Mouse (Mus musculus) heart, adult 2 months (tissue): ENCODE data around the gene Acp7. TPM values are rescaled to one million over a fixed set of nuclear protein-coding genes. Genes with fewer than 3 reads are reported as not detected.

Experiments
- DNase-seq, 2 experiments: peaks; one replicate each; pipeline ENCODE4 v3.0.0; 2021
- H3K27ac ChIP-seq: fragments of 200-600 bp; 2 replicates; pipeline ENCODE4 v1.8.1; 2022
- H3K27me3 ChIP-seq: fragments of 200-500 bp; 2 replicates; pipeline ENCODE4 v1.6.1; 2012; ENCODE audit warnings: mild to moderate bottlenecking, low read length, inconsistent platforms, mixed read lengths; ENCODE audit not compliant: control insufficient read depth, insufficient read depth
- H3K36me3 ChIP-seq: fragments of 200-500 bp; 2 replicates; pipeline ENCODE4 v1.6.1; 2012; ENCODE audit warnings: low read length, inconsistent platforms; ENCODE audit not compliant: control insufficient read depth, insufficient read depth
- H3K4me1 ChIP-seq: fragments of 200-500 bp; 2 replicates; pipeline ENCODE4 v1.6.1; 2011; ENCODE audit warnings: low read length; ENCODE audit not compliant: control insufficient read depth, insufficient read depth
- H3K4me3 ChIP-seq: fragments of 200-600 bp; 2 replicates; pipeline ENCODE4 v1.8.1; 2022
- H3K79me2 ChIP-seq: fragments of 200-500 bp; replicated peaks from 2 replicates; pipeline ENCODE4 v1.6.1; 2012; ENCODE audit warnings: mild to moderate bottlenecking, inconsistent platforms, low read length, moderate library complexity, mixed read lengths; ENCODE audit not compliant: control insufficient read depth, insufficient read depth
- H3K9ac ChIP-seq: fragments of 200-500 bp; 2 replicates; pipeline ENCODE4 v1.6.1; 2012; ENCODE audit warnings: low read depth, mild to moderate bottlenecking, control low read depth, inconsistent platforms, low read length, mixed read lengths
- CTCF ChIP-seq: fragments of 200-600 bp; IDR thresholded peaks from 2 replicates; pipeline ENCODE4 v1.8.1; 2022; ENCODE audit warnings: antibody characterized with exemption, mild to moderate bottlenecking, moderate library complexity
- EP300 ChIP-seq: fragments of 200-500 bp; IDR thresholded peaks from 2 replicates; pipeline ENCODE4 v1.6.1; 2011; ENCODE audit warnings: low read depth, low read length, control low read depth; ENCODE audit not compliant: insufficient read depth
- POLR2A ChIP-seq: fragments of 200-500 bp; IDR thresholded peaks from 2 replicates; pipeline ENCODE4 v1.6.1; 2011; ENCODE audit warnings: mild to moderate bottlenecking, low read depth, low read length, control low read depth; ENCODE audit not compliant: insufficient read depth
- WGBS: fragments of 180-500 bp; shearing (Covaris S2); methylation state at CpG from one replicate; pipeline ENCODE4 v1.1.7; 2018; 5-methylcytosine and 5-hydroxymethylcytosine counted together
- intact Hi-C: fragments of 180-260 bp; cut with DNase I; formaldehyde crosslinking; loops from one replicate; pipeline ENCODE4 v1.15.1; 2025
- polyA plus RNA-seq: library from polyadenylated mRNA; depleted of rRNA; stranded (reverse); fragments of >200 nt; gene quantifications from 2 replicates; pipeline ENCODE4 v1.2.3, GENCODE M21; 2012
- total RNA-seq, 2 experiments: library from RNA; stranded (reverse); gene quantifications; 2 replicates each; pipeline ENCODE4 v1.2.3; 2021

The Acp7 gene
- total and polyA plus RNA-seq, 3 experiments = 0.49 TPM; not detected in 2

DNA sequence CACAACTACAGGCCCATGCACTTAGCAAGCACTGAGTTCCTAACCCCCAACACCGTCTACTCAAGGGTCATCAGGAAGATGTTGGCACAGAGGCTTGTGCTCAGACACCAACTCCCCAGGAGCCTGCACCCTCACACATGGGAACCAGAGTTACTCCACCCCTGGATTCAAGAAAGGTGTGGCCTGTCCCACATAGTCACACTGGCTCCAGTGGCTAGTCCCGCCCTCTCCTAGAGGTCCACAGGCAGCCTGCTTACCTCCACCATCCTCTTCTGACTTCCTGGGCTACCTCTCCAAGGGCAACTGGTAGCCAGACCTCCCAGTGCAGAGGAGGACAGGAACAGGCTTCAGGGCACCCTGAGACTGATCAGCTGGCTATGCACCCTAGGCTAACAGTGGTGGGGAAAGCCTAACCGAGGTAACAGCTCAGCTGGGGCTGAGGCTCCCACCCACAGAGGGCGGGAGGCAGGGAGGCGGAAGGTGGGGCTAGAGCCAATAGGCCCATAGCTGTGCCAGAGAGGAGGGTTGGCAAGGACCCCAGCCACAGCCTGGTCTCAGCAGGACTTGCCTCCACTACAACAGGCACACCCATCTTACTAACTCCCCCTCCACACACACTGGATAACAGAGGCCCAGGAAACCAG is 54.7 kb downstream of the Acp7 start:
- Histone ChIP-seq H3K27ac (no peak overlapping the region), H3K4me3 (no peak overlapping the region), H3K9ac (no peak overlapping the region), H3K79me2 (no peaks in the 10 kb centered on the region), H3K27me3 (no peaks in the 10 kb centered on the region), H3K4me1 (peaks cover 4% of the 10 kb centered on the region; the same call in 1 of the 2 replicates), H3K36me3 (no peaks in the 10 kb centered on the region)
- DNase-seq = peak; percentile 72 to 76
- 70% methylated on average over 5 of the region's 5 CpGs for WGBS
- intact Hi-C loops = no loop called here
- TF ChIP-seq EP300 = no peak
- TF ChIP-seq POLR2A = no peak
- TF ChIP-seq CTCF = no peak

- H3K4me1 ChIP-seq = peaks cover 4% of the 10 kb centered on the region
- intact Hi-C loops = no loop called here
- WGBS = 94% methylated on average over 11 of the region's 11 CpGs
Measured at GRCm38 (mm10) chr7:28575597-28575996, 55.5 kb downstream of the Acp7 start.

GRCm38 (mm10) chr7:28573236-28573635 is 57.9 kb downstream of the Acp7 start:
- Histone ChIP-seq H3K36me3 (no peaks in the 10 kb centered on the region), H3K27ac (no peak overlapping the region), H3K4me3 (no peak overlapping the region), H3K4me1 (peaks cover 4% of the 10 kb centered on the region), H3K27me3 (no peaks in the 10 kb centered on the region), H3K9ac (no peak overlapping the region), H3K79me2 (no peaks in the 10 kb centered on the region)
- no peak for DNase-seq
- TF ChIP-seq POLR2A (no peak), CTCF (no peak), EP300 (no peak)
- WGBS = 92% methylated on average over 3 of the region's 3 CpGs
- intact Hi-C loops = no loop called here

More at GRCm38 (mm10) chr7:28575597-28575996, 55.5 kb downstream of the Acp7 start:
- TF ChIP-seq CTCF (no peak), POLR2A (no peak), EP300 (no peak)
- Histone ChIP-seq H3K27me3 (no peaks in the 10 kb centered on the region), H3K27ac (no peak overlapping the region), H3K9ac (no peak overlapping the region), H3K4me3 (no peak overlapping the region), H3K79me2 (no peaks in the 10 kb centered on the region), H3K36me3 (no peaks in the 10 kb centered on the region)
- DNase-seq = no peak

DNA sequence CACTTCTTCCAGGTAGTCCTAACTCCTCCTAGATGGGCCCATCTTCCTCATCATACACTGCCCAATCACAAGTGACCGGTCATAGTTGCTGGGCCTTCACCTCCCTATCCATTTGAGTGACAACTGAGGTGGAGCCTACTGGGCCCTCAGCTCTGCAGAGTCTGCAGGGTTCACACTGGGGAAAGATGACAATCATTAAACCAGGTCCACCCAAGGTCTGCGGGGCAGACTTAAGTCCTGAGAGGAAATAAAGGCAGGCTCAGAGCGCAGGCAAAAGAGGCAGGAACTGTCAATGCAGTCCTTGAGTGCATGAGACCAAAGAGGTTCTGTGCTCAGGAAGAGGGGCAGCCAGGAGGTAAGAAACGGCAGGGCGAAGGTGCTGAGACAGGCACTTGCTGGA is 58.4 kb downstream of the Acp7 start:
- Histone ChIP-seq H3K4me3 (no peak overlapping the region), H3K36me3 (no peaks in the 10 kb centered on the region), H3K27me3 (no peaks in the 10 kb centered on the region), H3K4me1 (peaks cover under 1% of the 10 kb centered on the region), H3K79me2 (no peaks in the 10 kb centered on the region), H3K27ac (no peak overlapping the region), H3K9ac (no peak overlapping the region)
- intact Hi-C loops = no loop called here
- no peak for DNase-seq
- 88% methylated on average over 5 of the region's 5 CpGs for WGBS
- TF ChIP-seq EP300 = no peak
- TF ChIP-seq CTCF = no peak
- TF ChIP-seq POLR2A = no peak

- no peak for TF ChIP-seq EP300
- TF ChIP-seq POLR2A = no peak
- no peak for TF ChIP-seq CTCF
- Histone ChIP-seq H3K27me3 (no peaks in the 10 kb centered on the region), H3K4me3 (no peak overlapping the region), H3K79me2 (no peaks in the 10 kb centered on the region), H3K36me3 (no peaks in the 10 kb centered on the region), H3K4me1 (no peaks in the 10 kb centered on the region; the same call in 1 of the 2 replicates), H3K9ac (no peak overlapping the region), H3K27ac (no peak overlapping the region)
- DNase-seq = no peak
- intact Hi-C loops = no loop called here
- 39% methylated on average over 5 of the region's 5 CpGs for WGBS
Measured at GRCm38 (mm10) chr7:28570982-28571682, 60.0 kb downstream of the Acp7 start.
